Mouse (Mus musculus) forebrain, embryonic 14.5 days (tissue): ENCODE results near the gene Ptrh2. TPM values are rescaled to one million over a fixed set of nuclear protein-coding genes. Genes with fewer than 3 reads are reported as not detected.

Experiments
- ATAC-seq: fragments of 200-750 bp; cut with Nextera tagmentation; 2 replicates; pipeline ENCODE4 v1.8.0; 2017; ENCODE audit warnings: mild to moderate bottlenecking, moderate library complexity
- DNase-seq: peaks from one replicate; pipeline ENCODE4 v3.0.0-alpha.2; 2015; ENCODE audit warnings: low spot score
- H3K27ac ChIP-seq: fragments of 300-500 bp; sonication (generic); 2 replicates; pipeline ENCODE4 v1.5.1; 2014; ENCODE audit warnings: low read depth, mild to moderate bottlenecking, control low read depth, low read length, moderate library complexity
- H3K27me3 ChIP-seq: fragments of 300-500 bp; sonication (generic); replicated peaks from 2 replicates; pipeline ENCODE4 v1.6.1; 2014; ENCODE audit warnings: low read length, control low read depth, mixed read lengths; ENCODE audit not compliant: control insufficient read depth, insufficient read depth
- H3K36me3 ChIP-seq: fragments of 300-500 bp; sonication (generic); 2 replicates; pipeline ENCODE4 v1.6.1; 2014; ENCODE audit warnings: low read length, control low read depth; ENCODE audit not compliant: control insufficient read depth, insufficient read depth
- H3K4me1 ChIP-seq: fragments of 300-500 bp; sonication (generic); 2 replicates; pipeline ENCODE4 v1.6.1; 2014; ENCODE audit warnings: antibody characterized with exemption, low read length, control low read depth; ENCODE audit not compliant: control insufficient read depth, insufficient read depth
- H3K4me2 ChIP-seq: fragments of 300-500 bp; sonication (generic); 2 replicates; pipeline ENCODE4 v1.6.1; 2014; ENCODE audit warnings: mild to moderate bottlenecking, control low read depth, low read length
- H3K4me3 ChIP-seq: fragments of 300-500 bp; sonication (generic); 2 replicates; pipeline ENCODE4 v1.5.1; 2014; ENCODE audit warnings: low read depth, low read length, control low read depth
- H3K9ac ChIP-seq: fragments of 300-500 bp; sonication (generic); 2 replicates; pipeline ENCODE4 v1.6.1; 2014; ENCODE audit warnings: mild to moderate bottlenecking, low read length, control low read depth, moderate library complexity
- H3K9me3 ChIP-seq: fragments of 300-500 bp; sonication (generic); replicated peaks from 2 replicates; pipeline ENCODE4 v1.6.1; 2016; ENCODE audit warnings: low read length, control low read depth, mixed read lengths; ENCODE audit not compliant: control insufficient read depth
- WGBS: fragments of 180-500 bp; shearing (Covaris S2); extraction: QIAGEN DNeasy Blood & Tissue Kit; methylation state at CpG from one replicate; pipeline ENCODE4 v1.1.7; 2014; 5-methylcytosine and 5-hydroxymethylcytosine counted together
- polyA plus RNA-seq: library from polyadenylated mRNA; unstranded; fragments of >200 nt; fragmentation: Nextera tagmentation; extraction: Ambion mirVana; gene quantifications from 2 replicates; pipeline ENCODE4 v1.2.1, GENCODE M21; 2014

Gene Ptrh2
- polyA plus RNA-seq, 1 experiment from 2014 or later = 38.1 TPM

DNA sequence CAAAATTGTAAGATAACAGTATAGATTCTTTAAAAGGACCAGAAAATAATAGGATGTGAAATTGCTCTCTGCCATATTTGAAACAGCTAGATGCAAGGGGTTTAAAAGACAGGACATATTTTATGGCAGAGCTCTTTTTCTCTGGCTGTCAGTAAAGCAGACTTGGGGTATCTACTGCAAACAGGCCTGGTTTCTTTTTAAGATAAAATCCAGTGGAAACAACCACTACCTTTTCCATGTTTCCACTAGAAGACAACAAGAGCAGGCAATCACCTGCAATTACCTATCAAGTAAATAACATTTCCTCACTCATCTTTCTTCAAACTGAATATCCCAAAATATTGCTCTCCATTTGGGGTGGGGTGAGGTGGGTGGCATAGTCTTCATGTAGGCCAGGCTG lies 19.8 kb upstream of the Ptrh2 start:
- Histone ChIP-seq H3K9ac (no peak overlapping the region), H3K4me2 (no peak overlapping the region), H3K4me1 (no peaks in the 10 kb centered on the region), H3K27me3 (no peaks in the 10 kb centered on the region), H3K27ac (no peak overlapping the region), H3K36me3 (peaks cover 32% of the 10 kb centered on the region), H3K9me3 (no peaks in the 10 kb centered on the region), H3K4me3 (no peak overlapping the region)
- DNase-seq = no peak
- ATAC-seq = no peak

DNA sequence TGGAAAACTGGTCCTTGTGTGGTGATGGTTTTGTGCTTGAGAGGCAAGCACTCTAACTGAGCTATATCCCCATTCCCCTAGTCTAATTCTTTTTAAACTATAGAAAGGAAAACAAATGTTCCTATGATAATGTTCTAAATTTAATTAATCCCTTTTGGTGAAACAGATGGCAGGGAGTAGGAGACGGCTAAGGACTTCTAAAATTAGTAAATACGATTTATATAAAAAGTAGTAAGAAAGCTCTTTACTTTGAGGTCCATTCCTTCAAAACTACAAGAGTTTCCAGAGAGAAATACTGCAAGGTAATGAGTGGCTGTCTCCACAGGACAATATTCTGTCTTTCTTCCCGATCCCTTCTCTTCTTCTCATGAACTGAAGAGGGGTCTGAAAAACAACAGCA lies 19.4 kb upstream of the Ptrh2 start:
- Histone ChIP-seq H3K9me3 (no peaks in the 10 kb centered on the region), H3K27me3 (no peaks in the 10 kb centered on the region), H3K4me3 (no peak overlapping the region), H3K27ac (no peak overlapping the region), H3K36me3 (peaks cover 32% of the 10 kb centered on the region), H3K9ac (no peak overlapping the region), H3K4me1 (no peaks in the 10 kb centered on the region), H3K4me2 (no peak overlapping the region)
- ATAC-seq = no peak
- DNase-seq = no peak
- WGBS = 91% methylated on average over 3 of the region's 3 CpGs

DNA sequence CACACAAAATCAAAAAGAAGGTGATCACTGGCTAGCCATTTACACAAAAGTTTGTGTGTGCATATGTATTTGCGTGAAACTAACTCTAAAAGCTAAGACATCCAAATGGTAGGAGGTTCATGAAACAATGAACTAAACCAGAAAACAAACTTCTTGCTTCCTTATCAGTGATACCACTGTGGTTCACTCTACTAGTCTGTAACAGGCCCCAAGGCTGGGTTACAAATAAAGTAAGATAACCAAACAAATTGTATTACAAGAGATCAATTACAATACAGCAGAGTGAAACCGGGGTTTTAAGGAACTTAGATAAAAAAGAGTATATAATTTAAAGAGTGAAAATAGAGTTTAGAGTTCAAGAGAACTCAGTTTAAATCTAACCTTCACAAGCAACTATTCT lies 16.2 kb upstream of the Ptrh2 start:
- 93% methylated on average over 2 of the region's 2 CpGs for WGBS
- no peaks in the 10 kb centered on the region for H3K4me1 ChIP-seq
- ATAC-seq (no peak), DNase-seq (no peak)
- H3K27me3 ChIP-seq = no peaks in the 10 kb centered on the region
- no peak overlapping the region for H3K4me2 ChIP-seq
- no peak overlapping the region for H3K4me3 ChIP-seq
- no peak overlapping the region for H3K9ac ChIP-seq
- H3K9me3 ChIP-seq = no peaks in the 10 kb centered on the region
- no peak overlapping the region for H3K27ac ChIP-seq
- peaks cover 23% of the 10 kb centered on the region for H3K36me3 ChIP-seq

DNA sequence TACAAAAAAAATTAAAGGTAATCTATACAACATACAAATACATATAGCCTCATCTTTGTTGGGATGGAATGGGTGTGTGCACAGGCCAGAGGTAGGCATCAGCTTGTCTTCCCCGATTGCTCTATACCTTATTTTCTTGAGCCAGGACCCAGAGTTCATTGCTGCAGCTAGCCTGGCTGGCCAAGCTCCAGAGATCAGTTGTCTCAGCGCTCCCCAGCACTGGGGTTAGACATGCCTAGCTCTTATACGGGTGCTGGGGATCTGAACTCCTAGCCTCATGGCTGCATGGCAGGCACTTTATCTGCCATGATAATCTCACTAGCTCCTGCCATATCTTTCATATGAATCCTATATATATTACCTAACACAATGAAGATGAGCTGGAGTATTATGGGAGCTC lies 15.6 kb upstream of the Ptrh2 start:
- Histone ChIP-seq H3K4me2 (no peak overlapping the region), H3K27me3 (no peaks in the 10 kb centered on the region), H3K9ac (no peak overlapping the region), H3K36me3 (peaks cover 19% of the 10 kb centered on the region), H3K9me3 (no peaks in the 10 kb centered on the region), H3K27ac (no peak overlapping the region), H3K4me1 (no peaks in the 10 kb centered on the region), H3K4me3 (no peak overlapping the region)
- DNase-seq (no peak), ATAC-seq (no peak)
- 92% methylated on average over 3 of the region's 3 CpGs for WGBS

DNA sequence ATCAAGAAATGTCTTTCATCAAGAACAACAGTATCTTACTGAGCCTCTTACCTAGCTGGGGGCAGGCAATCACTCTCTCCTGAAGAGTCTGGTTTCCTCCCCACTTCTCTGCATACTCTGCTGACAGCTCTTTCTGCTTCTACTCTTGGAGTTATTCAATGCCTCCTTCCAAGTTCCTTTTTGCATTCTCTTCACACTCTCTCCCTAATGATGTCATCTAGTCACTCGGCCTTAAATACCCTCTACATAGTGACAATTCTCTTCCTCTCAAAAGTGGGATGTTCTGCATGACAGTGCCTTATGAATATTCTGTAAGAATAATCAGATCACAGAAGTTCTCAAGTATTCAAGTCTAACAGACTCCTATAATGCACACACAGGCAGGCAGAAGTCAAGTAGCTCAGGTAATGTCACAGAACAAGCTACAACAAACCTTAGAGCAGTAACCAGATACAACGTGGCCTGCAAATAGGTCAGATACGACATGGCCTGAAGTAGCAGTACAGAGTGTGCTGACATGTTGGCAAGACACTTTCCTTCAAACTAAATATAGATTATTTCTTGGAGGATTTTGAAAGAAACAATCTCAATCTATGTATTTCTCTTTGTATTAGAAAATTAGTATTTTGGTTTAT lies 12.6 kb upstream of the Ptrh2 start:
- H3K4me2 ChIP-seq = no peak overlapping the region
- H3K27ac ChIP-seq = no peak overlapping the region
- H3K4me1 ChIP-seq = no peaks in the 10 kb centered on the region
- no peak overlapping the region for H3K9ac ChIP-seq
- 66% methylated on average over 3 of the region's 3 CpGs for WGBS
- no peak overlapping the region for H3K4me3 ChIP-seq
- H3K36me3 ChIP-seq = no peaks in the 10 kb centered on the region
- H3K9me3 ChIP-seq = no peaks in the 10 kb centered on the region
- ATAC-seq (no peak), DNase-seq (no peak)
- no peaks in the 10 kb centered on the region for H3K27me3 ChIP-seq

DNA sequence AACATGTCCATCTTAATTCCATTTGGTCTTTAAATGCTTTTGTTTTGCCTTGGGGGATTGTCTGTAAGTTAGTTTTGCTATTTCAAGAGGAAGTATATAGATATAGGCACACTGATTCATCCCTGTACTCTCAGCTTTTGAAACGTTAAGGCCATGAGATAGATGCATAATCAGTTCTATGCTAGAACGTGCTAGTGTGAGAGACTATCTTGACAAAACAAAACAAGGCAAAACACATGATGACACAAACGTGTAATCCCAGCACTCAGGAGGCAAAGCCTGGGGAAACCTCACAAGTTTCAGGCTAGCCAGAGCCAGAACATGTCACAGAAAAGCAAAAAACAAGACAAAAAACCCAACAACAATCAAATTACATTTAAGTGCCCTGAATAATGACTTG lies 11.0 kb upstream of the Ptrh2 start:
- H3K4me1 ChIP-seq = no peaks in the 10 kb centered on the region
- H3K9me3 ChIP-seq = no peaks in the 10 kb centered on the region
- DNase-seq (no peak), ATAC-seq (no peak)
- H3K27me3 ChIP-seq = no peaks in the 10 kb centered on the region
- WGBS = 83% methylated on average over 3 of the region's 3 CpGs
- H3K27ac ChIP-seq = no peak overlapping the region
- 0 out of 2 replicates have a peak, but pooled peaks cover 4% of the 10 kb centered on the region for H3K36me3 ChIP-seq
- no peak overlapping the region for H3K9ac ChIP-seq
- H3K4me3 ChIP-seq = no peak overlapping the region
- no peak overlapping the region for H3K4me2 ChIP-seq

DNA sequence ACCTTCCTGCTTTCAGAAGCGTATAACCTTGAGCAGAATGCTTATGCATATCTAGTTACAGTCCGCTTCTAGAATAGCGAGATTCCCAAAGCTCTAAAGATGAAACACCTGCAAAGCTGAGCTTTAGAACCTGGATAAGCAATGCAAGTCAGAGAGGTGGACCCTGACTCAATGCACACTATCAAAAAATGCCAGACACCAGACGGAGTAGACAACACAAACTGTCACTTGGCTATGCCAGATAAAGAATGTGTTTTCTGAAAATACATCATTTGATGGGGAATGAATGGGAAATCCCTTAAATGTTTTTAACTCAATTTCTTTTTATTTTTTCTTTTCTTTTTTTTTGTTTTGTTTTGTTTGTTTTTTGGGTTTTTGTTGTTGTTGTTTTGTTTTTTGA lies 8.3 kb upstream of the Ptrh2 start:
- Histone ChIP-seq H3K27me3 (no peaks in the 10 kb centered on the region), H3K9ac (no peak overlapping the region), H3K4me2 (no peak overlapping the region), H3K9me3 (no peaks in the 10 kb centered on the region), H3K27ac (no peak overlapping the region), H3K36me3 (0 out of 2 replicates have a peak, but pooled peaks cover 4% of the 10 kb centered on the region), H3K4me3 (no peak overlapping the region), H3K4me1 (no peaks in the 10 kb centered on the region)
- 95% methylated on average over 4 of the region's 4 CpGs for WGBS
- DNase-seq = no peak
- no peak for ATAC-seq

DNA sequence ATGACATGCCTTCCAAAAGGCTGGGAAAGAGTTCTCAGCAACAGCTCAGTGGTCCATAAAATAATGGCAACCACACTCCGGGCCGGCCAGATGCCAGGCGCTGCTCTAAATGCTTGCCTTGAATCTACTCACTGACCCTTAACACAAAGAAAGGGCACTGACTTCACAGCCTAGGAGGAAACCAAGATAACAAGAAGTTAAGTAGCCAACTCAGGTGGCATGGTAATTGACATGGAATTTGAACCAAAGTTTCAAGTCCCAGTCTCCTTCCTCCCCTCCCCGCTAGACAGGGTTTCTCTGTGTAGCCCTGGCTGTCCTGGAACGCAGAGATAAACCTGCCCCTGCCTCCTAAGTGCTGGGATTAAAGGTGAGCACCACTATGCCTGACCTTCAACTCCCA lies 4.8 kb upstream of the Ptrh2 start:
- H3K27ac ChIP-seq = no peak overlapping the region

DNA sequence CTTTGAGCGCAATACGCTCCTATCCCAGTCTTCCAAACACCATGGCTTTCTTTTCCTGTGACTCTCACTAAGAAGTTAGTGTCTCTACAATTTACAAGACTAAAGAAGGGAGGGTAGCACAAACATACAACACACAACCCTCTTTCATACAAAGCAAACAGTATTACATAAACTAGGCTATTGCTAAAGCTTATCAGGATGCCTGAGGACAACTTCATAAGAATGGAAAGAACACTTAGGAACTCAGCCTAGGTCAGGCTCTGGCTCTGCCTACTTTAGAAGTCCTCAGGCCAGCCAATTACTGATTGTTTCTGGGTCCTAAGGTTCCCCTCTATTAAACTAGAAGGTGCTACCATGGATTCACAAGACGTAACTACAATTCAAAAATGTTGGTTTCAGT lies 3.1 kb upstream of the Ptrh2 start:
- 0 out of 2 replicates have a peak, but pooled peaks cover 4% of the 10 kb centered on the region for H3K36me3 ChIP-seq

More for the DNA sequence above, 4.8 kb upstream of the Ptrh2 start:
- Histone ChIP-seq H3K9ac (no peak overlapping the region), H3K4me1 (peaks cover 7% of the 10 kb centered on the region), H3K36me3 (0 out of 2 replicates have a peak, but pooled peaks cover 4% of the 10 kb centered on the region), H3K4me3 (no peak overlapping the region), H3K4me2 (no peak overlapping the region), H3K9me3 (no peaks in the 10 kb centered on the region), H3K27me3 (no peaks in the 10 kb centered on the region)
- DNase-seq (no peak), ATAC-seq (no peak)
- 79% methylated on average over 5 of the region's 5 CpGs for WGBS

More for the DNA sequence above, 3.1 kb upstream of the Ptrh2 start:
- H3K27ac ChIP-seq = no peak overlapping the region
- 95% methylated on average over 3 of the region's 3 CpGs for WGBS
- H3K9me3 ChIP-seq = no peaks in the 10 kb centered on the region
- no peak overlapping the region for H3K4me3 ChIP-seq
- peaks cover 17% of the 10 kb centered on the region for H3K4me1 ChIP-seq
- no peak overlapping the region for H3K4me2 ChIP-seq
- ATAC-seq = no peak
- H3K27me3 ChIP-seq = no peaks in the 10 kb centered on the region
- H3K9ac ChIP-seq = no peak overlapping the region
- no peak for DNase-seq
